Mouse (Mus musculus) cerebellum, adult 11-12 months (tissue): ENCODE data around the gene Git1.
A peak's percentile ranks its signal among the peaks of the same experiment; 100 is the strongest.

Source experiments
- DNase-seq: peaks from one replicate; pipeline ENCODE4 v3.0.0; 2022

Git1 gene

DNA sequence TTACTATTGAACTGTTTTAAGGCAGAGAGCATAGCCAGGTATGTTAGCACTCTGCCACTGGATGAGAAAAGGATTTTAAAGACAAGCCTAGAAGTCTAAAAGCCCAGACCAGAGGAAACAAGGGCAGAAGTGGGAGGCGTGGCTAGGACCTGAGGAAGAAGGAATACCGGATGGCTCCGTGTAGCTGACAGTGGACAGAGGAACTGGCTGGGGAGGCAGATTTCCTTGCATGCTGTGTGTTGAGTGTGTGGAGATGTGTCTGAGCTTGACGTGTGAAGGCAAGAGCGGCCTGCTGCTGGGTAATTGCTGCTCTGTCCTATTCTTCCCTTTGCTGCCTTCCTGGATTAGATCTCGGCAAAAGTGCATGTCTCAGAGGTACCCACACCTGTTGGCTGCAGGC, 9.1 kb downstream of the Git1 start:
- no peak for DNase-seq

DNA sequence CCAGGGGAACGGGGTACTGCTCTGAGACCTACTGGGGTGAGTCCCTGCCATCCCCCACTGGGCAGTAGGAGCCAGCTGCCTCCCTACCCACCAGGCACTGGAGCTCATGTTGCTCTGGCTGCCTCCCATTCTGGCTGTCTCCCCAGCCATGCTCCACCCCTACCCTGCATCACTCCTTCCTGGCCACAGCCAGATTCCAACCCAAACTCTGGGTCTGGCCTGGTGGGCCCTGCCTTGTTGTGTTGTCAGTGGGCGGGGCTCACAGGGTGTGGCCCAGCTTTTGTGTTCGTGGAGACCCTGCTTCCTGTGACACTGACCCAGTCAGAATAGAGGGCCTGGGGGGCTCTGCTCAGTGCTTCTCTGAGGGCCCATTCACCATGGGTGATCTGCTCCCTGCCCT, 10.1 kb downstream of the Git1 start:
- DNase-seq, result peak; percentile 51

DNA sequence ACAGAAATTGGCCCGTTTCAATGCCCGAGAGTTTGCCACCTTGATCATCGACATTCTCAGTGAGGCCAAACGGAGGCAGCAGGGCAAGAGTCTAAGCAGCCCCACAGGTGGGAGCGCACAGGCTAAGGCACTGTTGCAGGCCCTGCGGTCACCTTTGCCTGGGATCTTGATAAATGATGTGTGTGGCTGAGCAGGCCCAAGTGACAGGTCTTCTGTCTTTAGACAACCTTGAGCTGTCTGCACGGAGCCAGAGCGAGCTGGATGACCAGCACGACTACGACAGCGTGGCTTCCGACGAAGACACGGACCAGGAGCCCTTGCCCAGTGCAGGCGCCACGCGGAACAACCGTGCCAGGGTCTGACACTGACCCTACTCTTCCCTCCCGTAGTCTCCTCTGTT, 11.0 kb downstream of the Git1 start:
- DNase-seq, result peak; percentile 28

DNA sequence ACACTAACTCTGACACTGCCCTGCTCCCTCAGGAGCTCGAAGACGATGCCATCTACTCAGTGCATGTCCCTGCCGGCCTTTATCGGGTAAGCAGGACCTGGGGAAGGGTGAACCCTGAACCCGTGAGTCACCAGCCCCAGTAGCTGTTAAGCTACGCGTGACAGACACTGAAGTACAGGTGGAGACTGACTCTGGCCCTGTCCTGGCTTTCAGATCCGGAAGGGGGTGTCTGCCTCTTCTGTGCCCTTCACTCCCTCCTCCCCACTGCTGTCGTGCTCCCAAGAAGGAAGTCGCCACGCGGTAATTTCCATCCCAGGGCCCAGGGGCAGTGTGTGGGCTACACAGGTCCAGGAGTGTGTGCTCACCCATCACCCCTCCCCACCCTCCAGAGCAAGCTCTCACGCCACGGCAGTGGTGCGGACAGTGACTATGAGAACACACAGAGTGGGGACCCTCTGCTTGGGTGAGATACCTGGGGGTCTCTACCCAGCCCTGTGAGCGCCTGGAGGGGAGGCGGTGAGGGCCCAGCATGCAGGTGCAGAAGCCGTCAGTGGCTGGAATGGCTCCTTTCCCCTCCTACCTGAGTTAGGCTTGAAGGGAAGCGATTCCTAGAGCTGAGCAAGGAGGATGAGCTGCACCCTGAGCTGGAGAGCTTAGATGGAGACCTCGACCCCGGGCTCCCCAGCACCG, 12.1 kb downstream of the Git1 start:
- peak; percentile 38 for DNase-seq

DNA sequence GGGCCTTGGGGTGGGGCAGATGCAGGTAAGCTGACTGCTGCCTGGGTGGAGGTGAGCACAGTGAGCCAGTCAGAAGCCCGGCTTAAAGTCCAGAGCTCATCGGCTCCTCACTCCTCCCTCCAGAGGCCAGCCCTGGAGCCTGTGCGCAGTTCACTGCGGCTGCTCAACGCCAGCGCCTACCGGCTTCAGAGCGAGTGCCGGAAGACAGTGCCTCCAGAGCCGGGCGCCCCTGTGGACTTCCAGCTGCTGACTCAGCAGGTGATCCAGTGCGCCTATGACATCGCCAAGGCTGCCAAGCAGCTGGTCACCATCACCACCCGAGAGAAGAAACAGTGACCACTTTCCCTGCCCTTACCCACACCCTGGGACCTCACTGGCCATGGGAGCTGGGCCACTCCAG, 12.9 kb downstream of the Git1 start:
- peak; percentile 46 for DNase-seq

DNA sequence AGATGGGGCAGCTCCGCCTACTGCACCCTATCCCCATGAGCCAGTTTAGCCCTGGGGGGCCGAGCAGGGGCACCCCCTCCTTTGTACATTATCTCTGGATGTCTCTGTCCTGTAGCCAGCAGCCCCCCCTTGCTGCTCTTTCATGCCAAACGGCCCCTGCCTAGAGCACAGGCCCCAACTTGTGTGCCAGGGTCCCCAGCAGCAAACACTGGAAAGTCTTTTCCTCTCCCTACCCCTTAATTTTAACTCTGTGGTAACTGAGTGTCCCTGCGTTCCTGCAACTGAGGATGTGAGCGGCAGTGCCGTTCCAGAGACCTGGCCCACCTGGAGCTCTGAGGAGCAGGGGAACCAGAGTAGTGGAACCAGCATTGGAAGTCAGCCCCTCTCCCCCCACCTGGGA, 13.6 kb downstream of the Git1 start:
- peak; percentile 41 for DNase-seq

DNA sequence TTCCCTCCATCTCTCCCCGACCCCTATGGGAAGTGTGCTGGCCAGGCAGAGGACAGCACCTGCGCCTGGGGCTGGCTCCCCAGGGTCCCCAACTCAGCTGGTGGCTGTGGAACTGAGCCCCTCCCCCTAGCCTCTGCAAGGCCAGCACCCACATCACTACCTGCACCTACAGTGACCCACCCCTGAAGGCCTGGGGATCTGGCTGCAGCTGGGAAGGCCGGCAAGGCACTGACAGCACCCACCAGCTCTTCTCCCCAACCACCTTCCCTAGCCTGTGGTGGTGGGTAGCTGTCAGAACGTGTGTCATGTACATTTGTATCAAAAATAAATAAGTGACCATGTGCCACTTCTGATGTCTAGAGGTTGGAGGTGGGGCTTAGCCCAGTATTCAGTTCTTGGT, 14.1 kb downstream of the Git1 start:
- DNase-seq, result peak; percentile 51

DNA sequence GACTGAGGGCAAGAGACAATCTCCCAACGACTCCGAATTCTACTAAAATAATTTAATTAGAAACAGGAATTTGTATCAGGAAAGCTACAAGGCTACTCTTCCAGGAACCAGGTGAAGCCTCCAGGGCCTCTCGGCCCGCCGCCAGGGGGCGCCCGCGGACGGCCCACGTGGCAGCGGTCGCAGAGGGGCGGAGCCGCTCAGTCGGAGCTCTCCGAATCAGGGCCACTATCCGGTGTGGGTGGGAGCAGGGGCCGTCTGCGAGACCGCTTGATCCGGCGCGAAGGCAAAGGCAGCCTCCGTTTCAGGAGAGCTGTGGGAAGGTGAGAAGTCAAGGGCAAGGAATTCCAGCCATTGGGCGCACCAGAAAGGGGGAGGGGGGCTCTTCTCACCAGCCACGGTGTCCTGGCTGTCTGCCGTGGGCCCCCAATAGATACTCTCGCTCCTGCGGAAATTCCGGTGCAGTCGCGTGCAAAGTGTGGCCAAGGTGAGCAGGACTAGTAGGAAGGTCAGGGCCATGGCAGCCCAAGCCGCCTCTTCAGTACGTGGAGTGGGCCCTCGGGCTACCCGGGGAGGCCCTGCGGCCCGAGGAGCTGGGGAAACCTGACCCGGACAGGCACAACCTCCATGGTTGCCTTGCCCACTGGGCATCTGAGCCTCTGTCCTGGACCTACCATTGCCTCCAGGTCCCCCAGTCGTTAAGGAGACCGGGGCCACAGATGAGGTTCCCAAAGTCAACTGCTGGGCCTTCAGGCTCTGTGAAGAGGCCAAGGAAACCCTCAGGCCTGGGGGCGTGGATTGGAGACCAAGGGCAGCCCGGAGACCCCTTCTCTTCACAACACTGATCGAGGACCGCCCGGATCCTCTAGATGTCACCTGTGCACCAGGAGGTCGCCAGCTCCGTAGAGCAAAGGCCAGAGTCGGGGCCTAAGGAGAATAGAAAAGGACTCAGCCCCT, 15.0 kb downstream of the Git1 start:
- peak; percentile 76 for DNase-seq

DNA sequence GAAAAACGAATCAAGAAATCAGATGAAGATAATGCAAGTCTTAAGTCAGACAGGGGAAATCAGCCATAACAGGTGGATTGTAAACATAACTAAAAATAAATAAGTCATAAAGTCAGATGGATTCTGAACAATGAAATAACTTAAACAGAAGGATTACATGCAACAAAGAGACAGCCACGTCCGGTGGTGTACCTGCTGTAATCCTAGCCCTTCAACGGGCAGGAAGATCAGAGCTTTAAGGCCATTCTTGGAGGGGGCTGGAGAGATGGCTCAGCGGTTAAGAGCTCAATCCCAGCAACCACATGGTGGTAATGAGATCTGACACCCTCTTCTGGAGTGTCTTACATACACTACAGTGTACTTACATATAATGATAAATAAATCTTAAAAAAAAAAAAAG, 18.0 kb downstream of the Git1 start:
- DNase-seq, result no peak

DNA sequence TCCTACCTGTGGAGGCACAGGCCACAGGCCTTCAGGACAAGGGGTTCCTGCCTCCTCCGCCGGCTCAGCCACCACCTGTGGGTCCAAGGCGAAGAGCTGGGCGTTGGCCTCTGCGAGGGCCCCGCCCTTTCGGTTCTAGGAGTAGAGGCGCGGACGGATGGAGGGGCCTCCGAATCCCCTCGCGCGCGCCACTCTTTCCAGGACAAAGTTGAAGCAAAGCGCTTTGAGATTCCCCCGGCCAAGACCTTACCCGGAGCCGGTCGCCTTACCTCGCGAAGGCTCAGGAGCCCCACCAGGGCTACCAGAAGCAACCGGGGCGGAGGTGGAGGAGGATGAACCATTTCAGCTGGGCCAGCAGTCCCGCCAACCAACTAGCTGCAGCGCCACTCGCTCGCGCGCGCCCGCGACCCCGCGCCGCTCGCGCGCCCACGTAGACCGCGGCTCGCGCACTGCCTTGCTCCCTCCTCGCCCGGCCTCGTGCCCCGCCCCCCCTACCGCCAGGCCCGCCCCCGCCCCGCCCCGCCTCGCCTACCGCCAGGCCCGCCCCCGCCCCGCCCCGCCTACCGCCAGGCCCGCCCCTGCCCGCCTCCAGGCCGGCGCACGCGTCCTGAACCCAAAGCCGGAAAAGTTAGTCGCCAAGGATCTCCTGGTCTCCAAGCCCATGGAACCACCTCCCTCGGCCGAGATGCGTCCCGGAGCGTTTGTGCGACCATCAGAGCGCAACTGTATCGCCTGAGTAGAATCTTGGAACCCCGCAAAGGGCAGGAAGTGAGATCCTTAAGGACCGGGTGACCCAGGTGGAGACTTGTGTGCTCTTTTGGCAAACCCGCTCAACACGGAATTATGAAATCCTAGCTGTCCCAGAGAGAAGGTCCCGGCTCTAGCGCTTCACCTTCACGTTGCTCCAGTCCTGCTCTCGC, 19.8 kb downstream of the Git1 start:
- peak; percentile 78 for DNase-seq

DNA sequence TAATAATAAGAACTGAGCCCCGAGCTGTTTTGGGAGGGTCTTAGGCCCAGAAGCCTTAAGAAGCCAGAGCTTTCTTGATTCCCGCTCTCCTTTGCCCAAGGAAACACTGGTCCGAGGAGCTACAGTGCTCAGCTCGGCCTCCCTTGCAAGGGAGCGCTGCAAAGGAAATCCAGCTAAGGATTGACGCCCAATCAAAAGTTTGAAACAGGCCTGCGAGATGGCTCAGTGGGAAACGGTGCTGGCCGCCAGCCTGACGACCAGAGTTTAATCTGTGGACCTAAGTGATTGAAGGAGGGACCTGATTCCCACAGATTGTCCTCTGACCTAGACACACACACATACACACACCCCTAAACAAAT, 20.4 kb downstream of the Git1 start:
- DNase-seq, result peak; percentile 25

DNA sequence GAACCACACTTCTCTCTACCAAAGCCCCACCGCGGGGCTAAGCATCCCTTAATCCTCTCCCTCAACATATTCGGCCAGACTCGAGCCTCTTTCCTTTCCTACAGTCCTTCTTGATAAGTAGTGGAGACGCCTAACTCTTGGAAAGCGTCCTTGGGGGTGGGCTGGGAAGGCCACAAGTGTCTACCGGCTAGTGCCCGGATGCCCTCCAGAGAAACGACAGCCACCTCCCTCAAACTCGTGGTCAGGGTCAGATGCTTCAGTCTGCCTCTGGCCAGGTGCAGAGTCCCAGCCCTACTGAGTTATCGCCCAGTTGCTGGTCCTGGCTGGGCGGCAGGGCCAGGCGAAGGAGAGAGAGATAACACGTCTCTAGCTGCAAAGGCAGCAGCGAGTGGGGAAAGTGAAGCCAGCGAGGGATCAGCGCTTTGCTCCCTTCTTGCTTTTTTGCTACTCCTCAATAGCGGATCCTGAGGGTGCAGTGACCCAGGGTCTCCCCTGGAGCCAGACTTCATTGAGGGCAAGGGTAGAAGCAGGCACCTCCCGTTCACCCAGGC, 21.0 kb downstream of the Git1 start:
- DNase-seq, result peak; percentile 30

DNA sequence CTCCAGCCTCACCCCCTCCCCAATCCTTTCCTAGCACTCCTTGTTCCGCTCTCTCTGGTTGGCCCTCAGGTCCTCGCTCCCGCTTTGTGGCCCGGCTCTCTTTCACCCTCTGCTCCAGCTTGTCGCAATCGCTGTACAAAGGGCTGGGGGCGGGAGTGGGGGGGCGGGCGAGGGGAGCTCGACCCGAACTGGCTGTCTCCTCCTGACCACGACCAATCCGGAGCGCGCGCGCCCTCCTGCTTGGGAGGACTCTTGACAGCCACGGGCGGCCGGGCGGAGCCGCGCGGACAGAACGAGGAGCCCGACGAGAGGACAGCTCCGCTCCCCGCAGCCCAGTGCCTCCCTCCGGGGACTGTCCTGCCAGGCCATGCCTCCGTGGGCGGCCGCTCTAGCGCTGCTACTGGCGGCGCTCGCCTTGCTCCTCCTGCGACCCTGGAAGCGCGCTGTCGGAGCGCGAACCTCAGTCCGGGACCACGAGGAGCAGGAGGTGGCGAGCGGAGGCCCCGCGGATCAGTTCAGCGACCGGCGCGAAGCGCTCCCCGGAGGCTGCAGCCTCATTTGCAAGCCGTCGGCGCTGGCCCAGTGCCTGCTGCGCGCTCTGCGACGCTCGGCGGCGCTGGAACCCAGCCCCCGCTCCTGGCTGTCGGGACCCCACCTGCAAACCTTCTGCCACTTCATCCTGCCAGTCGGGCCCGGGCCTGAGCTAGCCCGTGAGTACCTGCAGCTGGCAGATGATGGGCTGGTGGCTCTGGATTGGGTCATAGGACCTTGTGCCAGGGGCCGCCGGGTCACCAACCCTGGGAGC, 21.7 kb downstream of the Git1 start, which contains the start of gene Abhd15:
TSS of gene Abhd15 (plus strand) at position 290 of the 805 bp plus-strand sequence.
- DNase-seq, result peak; percentile 59

DNA sequence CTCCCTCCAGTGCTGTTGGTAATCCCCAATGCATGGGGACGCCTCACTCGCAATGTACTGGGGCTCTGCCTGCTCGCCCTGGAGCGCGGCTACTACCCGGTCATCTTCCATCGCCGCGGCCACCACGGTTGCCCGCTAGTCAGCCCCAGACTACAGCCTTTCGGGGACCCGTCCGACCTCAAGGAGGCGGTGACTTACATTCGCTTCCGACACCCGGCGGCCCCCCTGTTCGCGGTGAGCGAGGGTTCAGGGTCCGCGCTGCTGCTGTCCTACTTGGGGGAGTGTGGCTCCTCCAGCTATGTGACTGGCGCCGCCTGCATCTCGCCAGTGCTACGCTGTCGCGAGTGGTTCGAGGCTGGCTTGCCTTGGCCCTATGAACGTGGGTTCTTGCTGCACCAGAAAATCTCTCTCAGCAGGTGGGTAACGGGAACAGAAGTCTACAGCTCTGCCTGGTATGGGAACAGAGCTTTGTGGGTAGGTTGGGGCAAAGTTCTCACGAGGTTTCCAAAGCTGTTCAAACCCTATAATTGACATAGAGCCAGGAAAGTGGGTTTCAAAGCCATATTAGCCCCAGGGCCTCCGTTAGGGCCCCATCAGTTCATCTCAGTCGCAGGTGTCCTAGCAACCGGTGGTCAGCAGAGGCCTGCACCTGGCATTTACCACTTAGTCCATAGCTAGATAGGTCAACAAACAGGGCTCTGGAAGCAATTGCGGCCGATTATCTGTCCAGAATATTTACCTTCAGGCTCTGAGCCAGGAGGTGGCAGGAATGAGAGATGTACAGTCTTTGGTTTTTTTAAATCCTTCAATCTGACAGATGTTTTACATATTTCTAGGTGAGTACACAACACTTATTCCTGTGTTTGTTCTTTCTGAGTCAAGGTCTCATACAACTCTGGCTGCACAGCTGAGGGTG, 22.5 kb downstream of the Git1 start, which contains the start of gene Trp53i13:
TSS of gene Trp53i13 (minus strand) at position 344 of the 916 bp plus-strand sequence.
- DNase-seq, result peak; percentile 39

DNA sequence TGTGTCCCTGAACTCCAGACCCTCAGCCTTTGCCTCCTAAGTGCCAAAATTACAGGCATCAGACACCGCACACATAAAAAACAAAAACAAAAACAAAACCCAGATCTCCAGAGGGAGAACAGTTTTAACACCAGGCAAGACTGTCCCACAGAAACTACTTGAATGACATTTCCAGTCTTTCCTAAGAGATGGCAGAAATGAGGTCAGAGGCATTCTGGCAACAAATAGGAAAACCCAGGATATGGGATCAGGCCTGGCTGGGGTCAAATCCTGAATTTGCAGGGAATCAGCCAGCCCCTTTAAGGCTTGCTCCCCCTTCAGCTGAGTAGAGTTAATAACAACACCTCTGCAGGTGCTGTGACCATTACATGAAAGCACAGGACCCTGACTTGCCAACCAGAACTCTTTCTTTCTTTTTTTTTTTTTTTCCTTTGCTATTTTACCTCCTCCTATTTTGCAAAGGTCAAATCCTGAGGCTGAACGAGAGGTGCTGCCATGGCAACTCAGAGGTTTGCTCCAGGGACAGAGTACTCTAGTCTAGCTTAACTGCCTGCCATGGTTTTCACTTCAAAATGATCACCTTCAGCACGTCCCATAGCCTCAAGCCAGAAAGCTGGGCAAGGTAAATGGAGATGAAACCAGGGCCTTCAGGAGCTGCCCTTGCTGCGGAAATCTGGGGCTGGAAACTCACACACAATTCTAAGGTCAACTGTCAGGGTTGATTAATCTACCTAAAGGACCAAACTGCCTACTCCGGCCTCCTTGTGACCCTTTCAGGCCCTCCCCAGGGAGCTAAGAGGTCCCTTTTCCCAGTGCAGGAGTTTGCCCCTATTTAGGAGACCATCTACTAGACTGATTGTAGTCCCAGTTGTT, 23.4 kb downstream of the Git1 start:
- no peak for DNase-seq

DNA sequence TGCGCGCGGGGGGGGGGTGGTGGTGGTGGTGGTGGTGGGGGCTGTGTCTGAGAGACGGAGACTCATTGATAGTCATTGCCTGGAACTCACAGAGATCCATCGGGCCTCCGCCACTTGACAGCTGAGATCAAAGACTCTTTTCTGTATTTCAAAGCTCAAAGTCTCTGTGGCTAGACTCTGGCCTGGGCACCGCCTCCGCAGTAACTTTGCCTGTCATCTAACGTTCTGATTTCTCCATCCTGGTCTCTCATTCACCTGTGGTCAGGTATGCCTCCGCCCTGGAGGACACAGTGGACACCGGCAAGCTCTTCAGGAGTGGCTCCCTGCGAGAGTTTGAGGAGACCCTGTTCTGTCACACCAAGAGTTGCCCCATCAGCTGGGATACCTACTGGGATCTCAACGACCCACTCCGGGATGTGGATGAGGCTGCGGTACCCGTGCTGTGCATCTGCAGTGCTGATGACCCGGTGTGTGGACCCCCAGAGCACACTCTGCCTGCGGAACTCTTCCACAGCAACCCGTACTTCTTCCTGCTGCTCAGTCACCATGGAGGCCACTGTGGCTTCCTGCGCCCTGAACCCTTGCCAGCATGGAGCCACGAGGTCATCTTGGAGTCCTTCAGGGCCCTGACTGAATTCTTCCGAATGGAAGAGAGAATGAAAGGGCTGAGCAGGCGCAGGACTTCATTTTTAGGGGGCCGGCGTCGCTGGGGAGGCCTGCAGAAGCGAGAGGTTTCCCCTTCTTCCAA, 24.9 kb downstream of the Git1 start:
- DNase-seq, result peak; percentile 13

DNA sequence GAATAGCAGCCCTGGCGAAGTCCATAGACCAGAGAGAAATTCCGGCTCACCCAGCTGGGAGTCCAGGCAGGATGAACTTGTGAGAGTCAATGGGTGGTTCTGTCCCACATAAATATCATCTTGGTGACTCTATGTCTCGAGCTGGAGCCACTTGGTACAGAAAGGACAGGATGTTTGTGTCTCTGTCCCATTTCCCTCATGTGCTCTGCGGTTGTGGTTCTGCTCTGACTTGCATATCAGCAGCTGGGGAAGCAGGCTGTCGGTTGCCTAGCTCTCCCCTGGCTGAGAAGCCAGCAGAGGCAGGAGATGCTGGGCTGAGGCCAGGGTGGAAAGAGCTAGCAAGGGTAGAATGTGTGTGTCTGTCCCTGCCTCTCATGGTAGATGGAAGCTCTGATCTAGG, 25.7 kb downstream of the Git1 start, which contains the start of gene Gm10392:
TSS of gene Gm10392 (minus strand) at position 156 of the 400 bp plus-strand sequence.
- no peak for DNase-seq
